Mouse (Mus musculus): Measurements from ENCODE around the gene Atf7ip2. TPM values are rescaled to one million over a fixed set of nuclear protein-coding genes. Genes with fewer than 3 reads are reported as not detected.
A peak's percentile ranks its signal among the peaks of the same experiment; 100 is the strongest.
"Not testable (repeated sequence)": the region's sequence is repeated elsewhere in the genome, so short reads cannot be mapped to it uniquely, and the experiment has no call there.

The Atf7ip2 gene
- polyA plus RNA-seq (2012; ENCODE audit: insufficient read depth, low replicate concordance), result not detected in 2 replicates

- TF ChIP-seq FLI1 (IDR thresholded peaks at IDR 0.05; ENCODE audit: low read length), result no peak
- TF ChIP-seq GATA1 (IDR thresholded peaks at IDR 0.05; ENCODE audit: borderline replicate concordance, low read length), result no peak
- peak within 1 kb of the TSS; percentile 83 for H3K4me3 ChIP-seq (replicated peaks)
- peaks cover 8% of the 10 kb centered on the region; the same call in 1 of the 2 replicates for H3K4me1 ChIP-seq
- peaks cover 25% of the 10 kb centered on the region for H3K9me3 ChIP-seq
- peaks cover 23% of the 10 kb centered on the region for H3K27me3 ChIP-seq (replicated peaks)
- no peaks in the 10 kb centered on the region for H3K36me3 ChIP-seq (replicated peaks; ENCODE audit: low read length)
Observed at GRCm38 (mm10) chr16:10192679-10193506, at the start of gene Atf7ip2. Atf7ip2 (plus strand) TSS chr16:10192712.

- Histone ChIP-seq H3K27me3 (replicated peaks) (no peaks in the 10 kb centered on the region), H3K4me1 (no peaks in the 10 kb centered on the region), H3K9me3 (peaks cover 14% of the 10 kb centered on the region; the same call in 1 of the 2 replicates), H3K36me3 (replicated peaks; ENCODE audit: low read length) (no peaks in the 10 kb centered on the region), H3K4me3 (replicated peaks) (no peak overlapping the region)
- TF ChIP-seq GATA1 (IDR thresholded peaks at IDR 0.05; ENCODE audit: borderline replicate concordance, low read length) (no peak), FLI1 (IDR thresholded peaks at IDR 0.05; ENCODE audit: low read length) (no peak)
Observed at GRCm38 (mm10) chr16:10143166-10143565, 49.3 kb upstream of the Atf7ip2 start.

DNA sequence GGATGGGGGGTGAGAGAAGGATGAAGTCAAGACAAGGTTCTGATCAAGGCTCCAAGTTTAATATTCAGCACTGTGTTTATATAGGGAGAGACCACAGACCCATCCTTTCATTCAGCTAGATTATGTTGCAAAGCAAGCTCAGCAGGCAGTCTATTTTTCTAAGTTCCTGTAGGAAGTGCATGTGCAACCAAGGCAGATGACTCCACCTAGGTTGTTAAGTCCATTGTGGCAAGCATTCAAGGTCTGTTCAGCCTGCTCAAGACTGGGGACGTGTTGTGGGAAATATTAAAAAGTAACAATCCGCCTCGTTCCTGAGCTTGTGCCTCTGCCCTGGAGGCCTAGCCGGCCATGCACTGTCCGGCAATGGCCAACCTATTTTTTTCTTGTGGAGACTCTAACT lies 45.1 kb upstream of the Atf7ip2 start:
- no peak for TF ChIP-seq GATA1 (IDR thresholded peaks at IDR 0.05; ENCODE audit: borderline replicate concordance, low read length)
- no peak for TF ChIP-seq FLI1 (IDR thresholded peaks at IDR 0.05; ENCODE audit: low read length)
- H3K4me3 ChIP-seq (replicated peaks), result no peak overlapping the region
- H3K27me3 ChIP-seq (replicated peaks), result no peaks in the 10 kb centered on the region
- H3K9me3 ChIP-seq, result peaks cover 7% of the 10 kb centered on the region; the same call in 1 of the 2 replicates
- no peaks in the 10 kb centered on the region for H3K4me1 ChIP-seq
- no peaks in the 10 kb centered on the region for H3K36me3 ChIP-seq (replicated peaks; ENCODE audit: low read length)

- TF ChIP-seq FLI1 (IDR thresholded peaks at IDR 0.05; ENCODE audit: low read length), result no peak
- TF ChIP-seq GATA1 (IDR thresholded peaks at IDR 0.05; ENCODE audit: borderline replicate concordance, low read length), result no peak
- Histone ChIP-seq H3K4me3 (replicated peaks) (no peak overlapping the region), H3K9me3 (peaks cover 18% of the 10 kb centered on the region), H3K4me1 (no peaks in the 10 kb centered on the region), H3K27me3 (replicated peaks) (no peaks in the 10 kb centered on the region), H3K36me3 (replicated peaks; ENCODE audit: low read length) (no peaks in the 10 kb centered on the region)
Observed at GRCm38 (mm10) chr16:10169123-10169905, 23.2 kb upstream of the Atf7ip2 start.

DNA sequence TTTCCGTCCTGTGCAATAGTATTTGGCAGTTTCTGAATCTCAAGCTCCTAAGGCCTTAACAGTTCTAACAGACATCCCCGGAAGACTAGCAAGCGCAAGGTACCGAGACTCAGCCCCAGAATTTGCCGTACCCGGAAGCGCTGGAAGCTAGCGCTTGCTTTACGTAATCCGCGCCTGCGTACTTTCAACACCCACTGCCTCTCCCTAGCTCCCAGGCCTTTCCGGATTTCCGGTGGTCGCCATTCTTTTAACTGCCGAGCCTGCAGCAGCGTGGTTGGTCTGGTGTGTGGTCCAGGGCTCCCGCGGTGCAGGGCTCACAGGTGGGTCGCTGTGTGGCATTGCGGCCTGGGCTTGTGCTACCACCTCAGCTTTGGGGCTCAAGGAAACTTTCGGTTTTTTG lies 22.5 kb upstream of the Atf7ip2 start, which contains the start of gene Rpl39l:
Gene Rpl39l (plus strand): TSS at position 222 of the 400 bp plus-strand sequence.
- peaks cover 14% of the 10 kb centered on the region; the same call in 1 of the 2 replicates for H3K9me3 ChIP-seq
- no peaks in the 10 kb centered on the region for H3K36me3 ChIP-seq (replicated peaks; ENCODE audit: low read length)
- H3K4me1 ChIP-seq, result no peaks in the 10 kb centered on the region
- no peak for TF ChIP-seq GATA1 (IDR thresholded peaks at IDR 0.05; ENCODE audit: borderline replicate concordance, low read length)
- TF ChIP-seq FLI1 (IDR thresholded peaks at IDR 0.05; ENCODE audit: low read length), result no peak
- H3K4me3 ChIP-seq (replicated peaks), result no peak within 1 kb of the TSS
- no peaks in the 10 kb centered on the region for H3K27me3 ChIP-seq (replicated peaks)

GRCm38 (mm10) chr16:10171276-10171675 lies 21.2 kb upstream of the Atf7ip2 start:
- TF ChIP-seq FLI1 (IDR thresholded peaks at IDR 0.05; ENCODE audit: low read length) (no peak), GATA1 (IDR thresholded peaks at IDR 0.05; ENCODE audit: borderline replicate concordance, low read length) (no peak)
- H3K36me3 ChIP-seq (replicated peaks; ENCODE audit: low read length), result no peaks in the 10 kb centered on the region
- no peaks in the 10 kb centered on the region for H3K27me3 ChIP-seq (replicated peaks)
- H3K4me3 ChIP-seq (replicated peaks), result no peak overlapping the region
- H3K4me1 ChIP-seq, result no peaks in the 10 kb centered on the region
- peaks cover 11% of the 10 kb centered on the region; the same call in 1 of the 2 replicates for H3K9me3 ChIP-seq

- H3K27me3 ChIP-seq (replicated peaks), result no peaks in the 10 kb centered on the region
- no peak for TF ChIP-seq FLI1 (IDR thresholded peaks at IDR 0.05; ENCODE audit: low read length)
- no peak for TF ChIP-seq GATA1 (IDR thresholded peaks at IDR 0.05; ENCODE audit: borderline replicate concordance, low read length)
- no peak overlapping the region for H3K4me3 ChIP-seq (replicated peaks)
- H3K9me3 ChIP-seq, result peaks cover 15% of the 10 kb centered on the region
- H3K4me1 ChIP-seq, result no peaks in the 10 kb centered on the region
- H3K36me3 ChIP-seq (replicated peaks; ENCODE audit: low read length), result no peaks in the 10 kb centered on the region
Observed at GRCm38 (mm10) chr16:10172179-10172820, 20.2 kb upstream of the Atf7ip2 start.

DNA sequence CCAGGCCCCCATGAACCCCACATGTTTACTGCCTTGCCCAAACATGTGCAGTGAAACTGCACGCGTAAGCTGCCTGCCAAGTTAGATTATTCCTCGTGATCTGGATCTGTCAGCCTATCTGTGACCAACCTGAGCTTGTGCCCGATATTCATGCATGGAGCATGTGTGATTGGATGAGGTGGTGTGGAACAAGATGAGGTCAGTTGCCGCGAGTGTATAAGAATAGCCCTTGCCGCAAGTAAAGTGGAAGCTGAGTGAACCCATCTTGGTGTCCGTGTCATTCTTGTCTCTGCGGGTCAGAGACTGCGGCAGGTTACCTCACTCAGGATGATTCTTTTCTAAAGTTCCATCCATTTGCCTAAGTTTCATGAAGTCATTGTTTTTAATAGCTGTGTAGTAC lies 5.1 kb upstream of the Atf7ip2 start:
- not testable (repeated sequence) for H3K4me3 ChIP-seq (replicated peaks); H3K27me3 ChIP-seq (replicated peaks); H3K4me1 ChIP-seq; H3K36me3 ChIP-seq (replicated peaks; ENCODE audit: low read length)
- H3K9me3 ChIP-seq, result peaks cover 65% of the 10 kb centered on the region

DNA sequence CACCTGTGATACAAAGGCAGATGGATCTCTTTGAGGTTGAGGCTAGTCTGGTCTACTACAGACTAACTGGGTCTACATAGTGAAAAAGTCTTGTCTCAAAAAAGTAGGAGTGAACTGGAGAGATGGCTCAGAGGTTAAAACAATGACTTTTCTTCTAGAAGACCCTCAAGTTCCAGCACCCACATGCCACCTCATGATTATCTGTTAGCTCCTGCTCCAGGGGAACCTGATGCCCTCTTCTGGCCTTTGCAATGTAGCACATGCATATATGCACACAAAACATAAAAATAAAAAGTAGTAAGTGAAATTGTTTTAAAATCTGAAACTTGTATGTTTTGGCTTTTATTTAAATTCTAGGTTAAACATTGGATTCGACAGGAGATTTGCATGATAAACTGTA lies 16.3 kb downstream of the Atf7ip2 start:
- Histone ChIP-seq H3K4me1 (no peaks in the 10 kb centered on the region), H3K4me3 (replicated peaks) (no peak overlapping the region), H3K27me3 (replicated peaks) (no peaks in the 10 kb centered on the region), H3K36me3 (replicated peaks; ENCODE audit: low read length) (no peaks in the 10 kb centered on the region), H3K9me3 (no peaks in the 10 kb centered on the region)
- TF ChIP-seq FLI1 (IDR thresholded peaks at IDR 0.05; ENCODE audit: low read length) (no peak), GATA1 (IDR thresholded peaks at IDR 0.05; ENCODE audit: borderline replicate concordance, low read length) (no peak)

DNA sequence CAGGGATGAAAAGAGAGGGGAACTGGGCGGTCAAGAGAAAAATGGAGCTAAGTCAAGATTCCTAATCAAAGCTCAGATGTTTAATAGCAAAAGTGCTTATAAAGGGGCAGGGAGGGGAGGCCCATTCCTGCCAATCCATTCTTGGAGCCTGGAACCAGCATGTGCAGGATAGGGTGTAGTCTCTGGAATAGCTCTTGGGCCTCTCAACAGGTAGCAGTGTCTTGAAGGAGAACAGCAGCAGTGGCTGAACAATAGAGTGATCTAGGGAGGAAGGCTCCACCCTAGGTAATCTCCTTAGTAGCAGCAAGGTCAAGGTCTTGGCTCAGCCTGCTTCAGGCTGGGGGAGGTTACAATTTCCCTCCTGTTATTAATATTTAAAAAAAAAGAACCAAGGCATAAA lies 23.9 kb downstream of the Atf7ip2 start:
- H3K4me3 ChIP-seq (replicated peaks), result not testable (repeated sequence)

DNA sequence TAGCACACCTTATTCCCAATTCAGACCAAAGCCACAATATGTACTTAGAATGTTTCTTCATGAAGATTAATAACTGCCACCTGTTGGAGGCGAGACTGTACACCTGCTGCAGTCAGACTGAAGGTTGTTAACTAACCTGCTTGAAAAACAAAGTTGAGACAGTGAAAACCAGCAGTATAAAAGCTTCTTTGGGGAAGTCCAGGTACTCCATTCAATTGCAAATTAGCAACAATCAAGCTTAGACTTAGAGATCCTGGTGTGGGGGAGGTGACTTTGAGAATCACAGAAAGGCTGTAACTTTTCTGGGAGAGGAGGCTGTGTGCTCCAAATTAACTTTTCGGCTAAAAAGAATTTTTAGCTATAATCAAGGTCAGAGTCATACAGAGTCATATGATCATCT lies 24.5 kb downstream of the Atf7ip2 start:
- not testable (repeated sequence) for H3K27me3 ChIP-seq (replicated peaks); H3K4me3 ChIP-seq (replicated peaks); H3K36me3 ChIP-seq (replicated peaks; ENCODE audit: low read length); H3K9me3 ChIP-seq; H3K4me1 ChIP-seq

More for the DNA sequence above, 23.9 kb downstream of the Atf7ip2 start:
- H3K9me3 ChIP-seq; H3K36me3 ChIP-seq (replicated peaks; ENCODE audit: low read length); H3K4me1 ChIP-seq; H3K27me3 ChIP-seq (replicated peaks): not testable (repeated sequence)

All from megakaryocyte, embryonic 14.5 days (primary cell).